Mouse (Mus musculus) spleen, adult 2 months (tissue): ENCODE measurements around the gene Gm609.

Experiments used
- CTCF ChIP-seq: fragments of 200-500 bp; IDR thresholded peaks from 2 replicates; pipeline ENCODE4 v1.5.1; 2011; ENCODE audit warnings: mild to moderate bottlenecking, inconsistent platforms; ENCODE audit not compliant: insufficient read depth, insufficient read length, insufficient replicate concordance; ENCODE audit errors: extremely low read depth
- POLR2A ChIP-seq: fragments of 200-500 bp; IDR thresholded peaks from 2 replicates; pipeline ENCODE4 v1.6.1; 2011; ENCODE audit warnings: low read depth, low read length, inconsistent platforms

DNA sequence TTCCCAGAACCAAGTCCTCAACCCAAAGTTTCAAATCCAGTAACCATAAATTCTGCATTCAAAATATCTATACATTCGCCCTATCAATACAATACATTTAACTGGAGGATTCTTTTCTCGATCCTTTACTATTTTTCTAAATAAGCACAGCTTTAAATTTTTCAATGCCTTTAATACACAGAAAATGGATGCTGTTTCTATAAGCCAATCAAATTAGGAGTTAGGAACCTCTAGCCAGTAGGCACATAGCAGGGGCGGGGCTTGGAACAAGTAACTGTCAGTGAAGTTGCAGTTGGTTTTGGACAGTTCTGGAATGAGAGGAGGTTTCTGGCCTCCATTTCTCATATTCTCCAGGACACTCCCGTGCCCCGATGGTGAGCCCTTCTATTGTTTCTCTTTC, 42.2 kb upstream of the Gm609 start, which contains the start of gene Slc9c1:
- no peak for TF ChIP-seq CTCF
- TF ChIP-seq POLR2A: no peak
